Mouse (Mus musculus) gonadal fat pad, adult 2 months (tissue): ENCODE results near the gene Ddah1. TPM values are rescaled to one million over a fixed set of nuclear protein-coding genes. Genes with fewer than 3 reads are reported as not detected.

ENCODE experiments used
- polyA plus RNA-seq: library from polyadenylated mRNA; depleted of rRNA; stranded (reverse); fragments of >200 nt; gene quantifications from 2 replicates; pipeline ENCODE4 v1.2.3, GENCODE M21; 2012; rRNA removed

The Ddah1 gene
- polyA plus RNA-seq, 1 experiment: 13.3 TPM

Other genes starting within 250 kb of the Ddah1 start
- gene Znhit6, start 182.5 kb upstream of the Ddah1 start, polyA plus RNA-seq: 3.6 and 4.8 TPM in 2 replicates
- gene Ccn1, start 108.7 kb upstream of the Ddah1 start, polyA plus RNA-seq: 15.8 and 23.6 TPM in 2 replicates
- 11.7 and 14.2 TPM in 2 replicates for gene Bcl10, start 164.1 kb downstream of the Ddah1 start, polyA plus RNA-seq
- 6.7 and 8.8 TPM in 2 replicates for gene 2410004B18Rik, start 179.3 kb downstream of the Ddah1 start, polyA plus RNA-seq
- gene Syde2, start 229.2 kb downstream of the Ddah1 start, polyA plus RNA-seq: 6.7 and 7.8 TPM in 2 replicates